Mouse (Mus musculus) natural killer cell, adult 2 months (primary cell): ENCODE measurements at regions not wholly inside any gene's neighbourhood (a gene's known extent, or its start where the extent isn't known, plus 50 kb on each side); places are given as distances from the start of the nearest gene placed in this dataset.

ENCODE experiments used
- DNase-seq, 2 experiments: peaks; one replicate each; pipeline ENCODE4 v3.0.0; 2022; ENCODE audit warnings: low spot score in 2 of 2

- no peak for DNase-seq
Measured at GRCm38 (mm10) chr2:45751746-45752145, 634.6 kb upstream of the Zeb2 start.

- no peak for DNase-seq
Measured at GRCm38 (mm10) chr2:45749379-45749778, 632.2 kb upstream of the Zeb2 start.

DNA sequence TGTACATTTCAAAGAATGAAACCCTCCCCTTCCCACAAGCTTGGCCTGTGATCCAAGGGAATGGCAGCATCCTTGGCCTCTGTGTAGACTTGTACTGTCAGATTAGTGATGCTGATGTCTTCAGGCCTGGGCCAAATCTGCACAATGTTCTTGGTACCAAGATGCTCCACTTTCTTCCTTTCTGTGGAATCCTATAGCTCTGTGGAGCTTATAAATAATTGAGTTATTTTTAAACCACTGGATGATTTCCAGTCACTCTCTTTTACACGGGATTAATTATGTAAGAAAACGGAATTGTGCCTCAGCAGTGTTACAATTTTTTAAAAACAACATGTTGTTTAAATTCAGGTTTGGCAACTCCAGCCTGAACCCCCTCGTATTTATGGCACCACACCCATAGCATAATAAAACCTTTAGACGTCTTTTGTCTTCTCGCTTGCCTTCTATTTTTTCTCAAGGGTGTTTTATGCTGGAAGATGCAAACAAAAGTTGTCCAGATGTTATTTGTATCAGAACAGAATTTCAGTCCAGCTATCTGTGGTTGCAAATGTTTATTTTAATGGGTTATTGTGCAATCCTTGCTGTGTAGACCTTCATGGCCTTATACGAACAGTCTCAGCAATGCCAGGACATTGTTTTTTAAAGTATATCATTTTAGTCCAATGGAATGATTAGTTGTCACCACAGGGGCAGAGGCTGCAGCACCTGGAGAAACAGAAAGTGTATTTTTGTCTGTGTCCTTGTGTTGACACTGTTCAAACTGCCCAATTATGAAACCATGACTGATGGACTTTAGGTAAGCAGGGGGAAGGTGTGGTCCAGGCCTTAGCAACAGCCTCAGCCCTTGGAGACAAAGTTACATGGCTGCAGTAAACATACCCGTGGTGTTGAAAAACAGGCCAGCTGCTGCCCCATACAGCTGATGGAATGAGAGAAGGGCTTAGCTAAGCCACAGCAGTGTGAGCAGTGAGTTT is 630.4 kb upstream of the Zeb2 start:
- no peak for DNase-seq

DNA sequence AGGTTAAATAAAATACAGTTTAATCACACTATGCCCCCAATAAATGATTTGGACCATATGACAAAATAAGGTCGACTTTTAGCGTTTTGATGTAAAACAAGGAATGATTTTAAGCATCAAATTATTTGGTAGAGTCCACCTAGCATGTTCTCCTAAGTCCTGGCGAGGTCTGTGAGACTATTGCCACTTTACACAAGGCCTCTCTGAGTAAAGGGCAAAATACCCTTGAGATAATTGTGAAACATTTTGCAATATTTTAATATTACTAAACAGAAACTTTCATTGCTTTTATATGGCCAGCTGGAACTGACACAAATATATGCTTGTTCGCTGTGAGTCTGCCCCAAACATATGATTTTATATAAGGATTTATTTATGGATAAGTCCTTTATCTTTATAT is 629.4 kb upstream of the Zeb2 start:
- no peak for DNase-seq

DNA sequence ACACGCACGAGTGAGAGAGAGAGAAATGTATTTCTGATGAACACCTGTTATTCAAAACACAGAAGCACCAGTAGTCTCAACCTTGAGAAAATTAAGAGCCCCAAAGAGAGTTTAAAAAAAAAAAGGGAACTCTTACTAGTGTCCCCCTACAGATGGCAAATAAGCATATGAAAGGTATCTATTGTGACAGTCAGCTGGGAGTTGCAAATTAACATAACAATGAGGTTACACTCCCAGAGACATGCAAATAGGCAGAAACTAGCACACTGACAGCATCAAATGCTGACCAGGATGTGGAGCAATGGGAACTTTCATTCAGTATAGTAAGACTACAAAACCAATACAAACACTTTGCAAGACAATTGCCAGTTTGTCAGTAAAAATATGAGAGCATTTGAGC is 619.1 kb upstream of the Zeb2 start:
- no peak for DNase-seq

DNA sequence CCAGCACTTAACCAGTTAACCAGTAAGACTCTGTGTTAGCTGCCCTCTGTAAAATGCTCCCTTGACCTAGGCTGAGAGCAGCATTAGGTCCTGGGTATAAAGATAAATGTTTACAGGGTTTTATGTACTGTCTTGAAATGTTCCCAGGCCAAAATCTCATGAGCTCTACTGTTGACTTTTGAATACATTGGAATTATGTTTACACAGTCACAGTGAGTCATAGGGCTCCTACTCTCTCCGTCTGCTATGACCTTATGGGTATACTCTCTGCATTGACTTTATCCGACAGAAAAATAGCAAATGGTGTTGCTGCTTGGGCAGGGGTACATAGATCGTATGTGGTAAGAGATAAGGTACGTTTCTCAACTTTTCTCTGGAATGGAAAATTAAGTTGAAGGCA is 596.8 kb upstream of the Zeb2 start:
- DNase-seq: no peak

- no peak for DNase-seq
Measured at GRCm38 (mm10) chr2:45707026-45707425, 589.8 kb upstream of the Zeb2 start.

GRCm38 (mm10) chr2:45702511-45702910 is 585.3 kb upstream of the Zeb2 start:
- no peak for DNase-seq

- no peak for DNase-seq
Measured at GRCm38 (mm10) chr2:45700578-45700977, 583.4 kb upstream of the Zeb2 start.

- DNase-seq: no peak
Measured at GRCm38 (mm10) chr2:45693291-45694020, 576.3 kb upstream of the Zeb2 start.

GRCm38 (mm10) chr2:45692819-45693218 is 575.6 kb upstream of the Zeb2 start:
- no peak for DNase-seq

- no peak for DNase-seq
Measured at GRCm38 (mm10) chr2:45688996-45689395, 571.8 kb upstream of the Zeb2 start.

- DNase-seq: no peak
Measured at GRCm38 (mm10) chr2:45681251-45681650, 564.1 kb upstream of the Zeb2 start.

DNA sequence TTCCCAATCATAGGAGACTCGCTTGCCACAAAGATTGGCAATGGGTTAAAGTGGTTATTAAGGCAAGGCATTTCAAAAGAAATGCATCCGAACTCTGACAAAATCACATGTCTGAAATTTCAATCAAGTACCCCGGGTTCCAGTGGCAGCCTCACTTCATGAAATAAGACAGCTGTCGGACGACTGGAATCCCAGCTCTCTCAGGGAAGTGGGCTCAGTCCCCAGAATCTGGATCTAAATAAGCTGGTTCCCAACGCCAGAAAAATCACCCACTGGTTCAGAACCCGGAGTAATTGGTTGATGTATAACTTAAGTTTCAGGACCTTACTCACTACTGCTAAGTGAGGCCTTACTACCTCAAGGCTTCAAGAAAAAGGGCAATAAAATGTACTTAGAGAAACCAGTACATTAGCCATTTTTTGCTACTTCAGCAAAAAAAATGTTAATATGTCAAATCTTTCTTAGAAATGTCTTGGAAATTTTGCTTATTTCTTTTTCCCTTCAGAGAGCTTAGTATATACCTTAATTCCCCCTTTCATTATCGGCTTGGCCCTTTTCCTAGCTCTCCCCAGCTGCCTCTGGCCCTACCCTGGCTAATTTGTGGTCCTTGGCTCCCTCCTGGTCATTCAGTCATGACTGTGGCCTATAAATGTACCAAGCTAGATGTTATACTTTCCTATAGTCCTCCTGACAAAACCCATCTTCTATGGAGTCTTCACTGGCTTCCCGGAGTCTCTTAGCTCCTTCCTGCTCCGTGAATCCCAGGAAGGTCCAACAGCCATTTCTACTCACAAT is 562.1 kb upstream of the Zeb2 start:
- no peak for DNase-seq

DNA sequence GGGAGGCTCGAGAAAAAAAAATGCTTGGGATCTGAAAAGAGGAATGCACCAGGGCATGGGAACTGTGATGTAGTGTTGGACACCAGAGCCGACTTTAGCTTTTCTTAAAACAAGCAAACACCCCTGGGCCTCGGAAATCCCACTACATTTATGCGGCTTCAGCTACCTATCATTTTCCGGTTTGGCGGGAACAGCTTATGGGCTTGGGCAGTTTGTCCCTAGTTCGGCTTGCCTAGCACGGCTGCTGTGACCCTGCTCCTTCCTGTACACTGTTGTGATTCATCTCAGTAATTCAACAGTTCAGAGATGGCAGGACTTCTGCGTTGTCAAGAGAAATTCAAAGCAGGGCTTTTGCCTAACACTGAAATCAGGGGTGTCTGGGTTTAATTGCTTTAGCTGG is 561.5 kb upstream of the Zeb2 start:
- no peak for DNase-seq

- no peak for DNase-seq
Measured at GRCm38 (mm10) chr2:45675776-45676175, 558.6 kb upstream of the Zeb2 start.

DNA sequence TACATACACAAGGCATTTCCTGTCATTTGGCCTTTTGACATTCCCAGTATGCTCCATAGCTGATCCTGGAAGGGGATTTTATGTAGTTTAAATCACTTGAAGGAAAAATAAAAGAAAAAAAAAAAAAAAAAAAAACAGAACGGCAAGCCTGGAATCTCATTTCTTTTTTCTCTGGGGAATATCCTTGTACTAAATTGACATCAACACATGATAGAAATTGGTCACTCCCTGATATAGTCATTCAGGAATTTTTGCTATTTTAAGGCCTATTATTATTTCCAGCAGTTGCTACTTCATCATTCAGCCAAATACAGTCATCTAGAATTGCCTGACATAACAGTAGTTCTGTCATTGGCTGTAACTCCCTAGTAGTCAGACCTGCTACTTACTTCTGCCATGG is 538.8 kb upstream of the Zeb2 start:
- DNase-seq: no peak

DNA sequence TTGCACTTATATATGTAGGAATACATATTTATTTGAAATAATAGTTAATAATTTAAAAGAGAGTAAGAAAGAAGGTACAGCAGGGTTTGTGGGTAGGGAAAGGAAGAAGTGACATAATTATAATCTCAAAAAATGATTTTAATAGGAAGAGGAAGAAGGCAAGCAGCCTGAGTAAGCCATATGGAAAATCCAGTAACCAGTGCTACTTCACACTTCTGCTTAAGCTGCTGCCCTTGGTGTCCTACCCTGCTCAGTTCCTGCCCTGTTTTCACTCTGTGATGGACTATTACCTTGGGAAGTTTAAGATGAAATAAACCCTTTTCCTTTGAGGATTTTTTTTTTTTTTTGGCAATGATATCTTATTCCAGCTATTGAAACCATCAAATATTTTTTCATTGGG is 537.5 kb upstream of the Zeb2 start:
- no peak for DNase-seq

DNA sequence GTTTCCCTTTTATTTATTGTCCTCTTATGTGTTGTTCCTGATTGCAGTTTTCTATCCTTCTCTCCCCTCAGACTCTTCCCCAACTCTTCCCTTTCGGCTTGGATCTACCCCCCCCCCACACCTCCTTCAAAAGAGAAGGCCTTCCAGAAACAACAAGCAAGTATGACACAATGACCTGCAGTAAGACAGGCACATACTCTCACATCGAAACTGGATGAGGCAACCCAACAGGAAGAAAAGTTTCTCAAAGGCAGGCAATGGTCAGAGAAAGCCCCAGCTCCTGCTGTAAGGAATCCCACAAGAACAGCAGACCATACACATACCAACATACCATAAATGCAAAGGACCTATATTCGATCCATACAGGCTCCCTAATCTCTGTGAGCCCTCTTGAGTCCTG is 535.8 kb upstream of the Zeb2 start:
- DNase-seq: no peak

- no peak for DNase-seq
Measured at GRCm38 (mm10) chr2:45650271-45650985, 533.2 kb upstream of the Zeb2 start.

DNA sequence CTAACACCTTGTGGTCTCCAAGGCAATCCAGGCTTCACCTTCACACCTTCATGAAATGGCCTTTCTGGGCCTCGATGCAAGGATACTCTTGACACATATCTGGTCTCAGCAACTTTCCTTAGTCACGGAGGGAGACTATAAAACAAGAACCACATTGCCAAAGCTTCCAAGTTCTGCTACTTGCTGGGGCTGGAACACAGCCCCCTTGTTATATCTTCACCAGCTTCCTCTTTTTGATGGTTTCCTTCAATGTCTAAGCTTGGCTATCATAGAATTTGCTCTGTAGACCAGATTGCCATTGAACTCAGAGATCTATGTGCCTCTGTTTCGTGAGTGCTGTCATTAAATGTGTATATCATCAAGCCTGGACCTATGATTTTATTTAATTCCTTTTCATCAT is 530.7 kb upstream of the Zeb2 start:
- no peak for DNase-seq

DNA sequence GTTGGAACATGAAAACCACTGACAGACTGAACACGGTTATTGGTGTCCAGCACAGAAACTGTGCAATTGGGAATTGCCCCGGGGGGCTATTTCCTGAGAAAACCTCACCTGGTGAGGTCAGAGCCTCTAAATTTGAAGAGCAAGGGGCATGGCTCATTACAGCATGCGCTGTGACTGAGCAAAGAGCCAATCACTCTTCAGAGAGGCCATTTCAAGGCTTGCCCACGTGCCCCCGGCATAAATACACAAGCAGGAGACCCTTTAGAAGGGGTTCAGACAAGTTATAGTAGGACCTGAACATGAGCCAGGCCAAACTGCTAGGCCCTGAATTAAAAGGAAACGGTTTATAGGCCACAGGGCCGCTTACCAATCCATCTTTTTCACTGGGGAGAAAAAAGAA is 512.9 kb upstream of the Zeb2 start:
- no peak for DNase-seq
